Mouse (Mus musculus) sigmoid colon, adult 10 weeks (tissue): ENCODE data around the gene Gm21969. TPM values are rescaled to one million over a fixed set of nuclear protein-coding genes. Genes with fewer than 3 reads are reported as not detected.

Source experiments
- polyA plus RNA-seq: library from polyadenylated mRNA; stranded (reverse); fragments of 350-450 nt; fragmentation: Illumina TruSeq; extraction: RNeasy Lipid Tissue Mini Kit (QIAGEN cat#74804); gene quantifications from one replicate; pipeline ENCODE4 v1.2.3, GENCODE M21; 2014; ENCODE audit warnings: low read depth, low replicate concordance

The Gm21969 gene
- not detected for polyA plus RNA-seq

DNA sequence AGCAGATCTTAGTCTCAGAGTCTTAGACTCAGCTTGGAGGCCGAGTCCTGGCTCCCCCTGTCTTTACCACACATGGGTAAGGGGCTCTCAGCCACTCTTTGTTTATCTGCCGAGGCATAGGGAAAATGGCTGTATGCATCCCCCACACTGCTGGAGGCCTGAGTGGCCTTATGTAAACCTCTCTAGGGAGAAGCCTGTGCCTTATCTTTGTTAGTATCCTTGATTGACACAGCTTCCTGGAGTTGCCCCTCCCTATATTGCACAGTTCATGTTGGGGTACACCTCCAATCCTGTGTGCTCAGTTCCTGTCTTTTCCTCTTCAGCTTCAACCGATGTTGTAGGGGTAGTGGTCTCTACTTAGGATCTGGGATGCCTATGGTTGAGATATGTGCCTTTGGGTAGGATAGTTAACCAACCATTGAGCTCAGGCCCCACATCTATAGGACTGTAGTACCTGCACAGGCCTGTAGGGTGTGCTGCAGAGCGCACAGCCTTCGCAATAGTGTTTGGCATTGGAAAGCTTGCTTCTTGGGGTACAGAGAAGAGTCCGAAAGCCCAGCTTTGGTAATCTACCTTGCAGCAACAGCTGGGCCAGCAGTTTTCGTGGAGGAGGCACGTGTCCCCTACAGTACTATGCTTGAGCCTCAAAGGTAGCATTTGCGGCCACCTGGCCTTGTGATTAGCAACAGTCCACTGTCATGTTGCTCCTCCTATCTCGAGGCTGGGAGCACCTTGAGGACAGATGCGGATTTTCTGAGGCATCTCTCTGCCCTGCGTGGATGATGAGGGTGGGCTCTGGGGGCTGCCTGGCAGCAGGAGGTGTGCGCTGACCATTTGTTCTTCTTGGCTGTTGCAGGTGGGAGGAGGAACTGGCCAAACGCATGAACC, at the start of gene Gm21969:
Gene Gm21969 (plus strand): TSS at position 830 of the 888 bp plus-strand sequence.

DNA sequence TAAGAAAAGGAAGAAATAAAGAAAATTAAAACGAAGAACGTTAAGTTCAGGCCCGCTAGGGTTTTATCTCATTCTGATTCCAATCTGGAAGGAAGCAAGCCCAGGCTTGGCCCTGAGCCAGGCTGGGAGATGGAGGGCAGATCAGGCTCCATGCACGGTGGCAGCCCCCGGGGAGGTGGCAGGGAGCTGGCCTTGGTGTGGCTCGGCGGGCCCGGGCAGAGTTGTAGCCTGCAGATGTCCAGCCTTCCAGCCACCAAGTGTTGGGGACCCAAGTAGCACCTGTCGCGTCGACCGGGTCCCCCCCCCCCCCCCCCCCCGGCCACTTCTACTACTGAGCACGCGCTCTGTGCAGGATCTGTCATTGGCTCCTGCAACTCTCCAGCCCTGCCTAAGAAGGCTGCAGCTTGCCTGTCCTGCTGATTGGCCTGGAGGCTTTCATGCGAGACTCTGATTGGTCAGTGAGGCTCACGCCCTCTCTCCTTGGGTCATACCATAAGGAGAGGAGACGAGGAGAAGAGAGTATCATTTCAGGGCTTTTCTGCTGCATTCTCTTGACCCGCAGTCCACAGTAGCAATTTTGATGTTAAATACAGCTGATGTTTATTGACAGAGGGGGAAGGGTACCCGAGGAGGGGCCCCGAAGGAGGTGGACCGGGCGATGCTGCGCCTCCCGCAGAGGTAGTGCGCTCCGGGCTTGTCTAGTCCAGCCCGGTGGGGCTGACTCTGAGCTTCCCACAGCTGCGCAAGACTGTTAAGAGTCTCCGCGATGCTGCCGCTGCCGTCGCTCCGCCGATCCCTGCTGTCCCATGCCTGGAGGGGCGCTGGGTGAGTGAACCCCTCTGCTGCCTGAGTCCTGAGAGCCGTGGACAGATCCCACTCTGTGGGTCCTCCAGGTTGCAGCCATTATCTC, 19.6 kb downstream of the Gm21969 start, which contains the start of gene Aldh4a1:
Gene Aldh4a1 (plus strand): TSS at position 494 of the 910 bp plus-strand sequence.

DNA sequence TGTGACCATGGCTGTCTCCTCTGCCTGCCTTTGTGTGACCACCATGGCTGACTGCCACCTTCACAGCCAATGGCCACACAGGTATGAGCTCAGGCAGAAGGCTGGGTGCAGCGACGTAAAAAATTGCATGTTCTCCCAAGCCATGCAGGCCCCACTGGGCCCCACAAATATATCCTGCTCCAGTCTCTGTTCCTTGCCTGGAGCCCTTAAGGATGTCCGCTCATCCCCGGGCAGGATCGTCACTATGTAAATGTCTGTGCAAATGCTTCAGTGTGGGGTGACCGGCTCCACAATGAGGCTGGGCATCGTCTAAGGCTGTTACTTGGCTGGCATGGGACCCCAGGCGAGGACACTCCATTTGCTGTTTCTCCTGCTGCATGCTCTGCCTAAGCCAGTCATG, 50.3 kb downstream of the Gm21969 start, which contains the start of gene Tas1r2:
Gene Tas1r2 (plus strand): TSS at position 301 of the 400 bp plus-strand sequence.

Other genes with a start within 250 kb of the Gm21969 start
- gene Iffo2, start 72.6 kb upstream of the Gm21969 start, polyA plus RNA-seq = 4.6 TPM
- gene Aldh4a1, start 19.7 kb downstream of the Gm21969 start, polyA plus RNA-seq = 2.1 TPM
- not detected for gene Tas1r2, start 50.4 kb downstream of the Gm21969 start, polyA plus RNA-seq
- not detected for gene Pax7, start 230.3 kb downstream of the Gm21969 start, polyA plus RNA-seq